Mouse (Mus musculus) c-Kit-positive CD71-negative TER-119-negative erythroid progenitor cells, embryonic 14.5 days (primary cell): ENCODE data around the gene Pgm1.

Experiments used
- DNase-seq: peaks from one replicate; pipeline ENCODE4 v3.0.0-alpha.2; 2013; ENCODE audit warnings: low read depth

Gene Pgm1

GRCm38 (mm10) chr4:99957186-99957585 is 28.0 kb downstream of the Pgm1 start:
- DNase-seq, result no peak

DNA sequence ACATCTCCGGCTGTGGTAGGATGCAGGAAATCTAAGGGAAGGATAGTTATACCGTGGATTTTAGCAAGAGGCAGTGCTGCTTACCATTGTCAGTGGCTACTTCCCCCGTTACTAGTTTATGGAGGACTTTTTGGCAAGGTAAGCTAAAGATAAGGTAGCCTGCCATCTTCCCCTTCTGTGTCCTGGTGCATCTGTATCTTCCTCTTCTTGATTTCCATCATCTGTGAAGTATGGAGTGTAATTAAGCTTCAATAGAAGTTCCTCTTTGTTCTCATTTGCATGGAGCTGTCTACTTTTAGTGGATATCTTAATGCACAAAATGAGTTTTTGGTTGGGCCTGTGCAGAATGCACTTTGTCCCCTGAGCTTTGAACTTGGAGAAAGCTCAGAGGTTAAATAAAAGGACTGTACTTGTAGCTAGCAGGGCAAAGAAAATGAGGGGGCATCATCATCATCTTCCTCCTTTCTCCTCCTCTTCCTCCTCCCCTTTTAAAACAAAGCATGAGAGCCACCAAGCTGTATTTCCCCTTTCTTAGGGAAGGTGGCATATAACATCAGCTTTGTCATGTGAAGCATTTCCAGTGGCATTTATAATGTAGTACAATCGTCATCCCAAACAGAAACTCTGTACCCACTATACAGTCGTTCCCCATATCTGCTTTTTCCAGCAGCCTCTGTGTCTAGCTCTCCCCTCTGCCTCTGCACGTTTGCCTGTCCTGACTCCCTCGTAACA is 29.0 kb downstream of the Pgm1 start:
- DNase-seq, result no peak

DNA sequence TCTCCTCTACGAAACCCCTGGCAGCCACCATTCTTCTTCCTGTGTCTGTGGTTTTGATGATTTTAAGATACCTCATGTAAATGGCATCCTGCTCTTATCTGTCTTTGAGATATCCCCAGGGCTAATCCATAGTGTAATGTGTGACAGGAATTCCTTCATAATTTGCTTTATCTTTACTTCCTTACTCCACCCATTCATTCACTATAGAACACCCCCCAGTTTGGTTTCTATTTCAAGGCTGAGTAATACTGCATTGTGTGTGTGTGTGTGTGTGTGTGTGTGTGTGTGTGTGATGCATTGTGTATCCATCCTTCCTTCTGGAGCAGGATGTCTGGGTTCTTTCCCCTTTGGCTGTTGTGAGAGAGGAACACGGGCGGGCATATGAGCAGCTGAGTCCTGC is 30.1 kb downstream of the Pgm1 start:
- no peak for DNase-seq

DNA sequence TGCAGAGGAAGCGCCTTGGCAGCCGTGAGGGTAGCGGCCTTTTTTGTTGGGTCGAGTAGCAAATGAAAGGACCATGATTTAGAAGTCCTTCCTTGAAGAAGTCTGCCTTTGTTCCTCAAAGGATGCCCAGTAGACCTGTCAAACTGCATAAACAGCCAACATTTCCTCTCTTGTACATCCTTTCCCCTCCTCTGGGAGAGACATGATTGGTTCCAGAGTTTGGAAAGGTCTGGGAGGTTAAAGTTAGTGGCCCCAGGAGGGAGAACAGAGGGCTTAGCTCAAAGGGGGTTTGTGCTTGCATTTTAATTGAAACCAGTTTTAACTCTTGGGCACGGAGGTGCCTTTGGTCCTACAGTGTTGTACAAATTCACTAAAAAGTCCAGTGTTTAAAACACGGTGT is 37.3 kb downstream of the Pgm1 start:
- no peak for DNase-seq

GRCm38 (mm10) chr4:99969328-99969727 is 40.1 kb downstream of the Pgm1 start:
- no peak for DNase-seq

- DNase-seq, result no peak
Measured at GRCm38 (mm10) chr4:99970097-99970496, 40.9 kb downstream of the Pgm1 start.

DNA sequence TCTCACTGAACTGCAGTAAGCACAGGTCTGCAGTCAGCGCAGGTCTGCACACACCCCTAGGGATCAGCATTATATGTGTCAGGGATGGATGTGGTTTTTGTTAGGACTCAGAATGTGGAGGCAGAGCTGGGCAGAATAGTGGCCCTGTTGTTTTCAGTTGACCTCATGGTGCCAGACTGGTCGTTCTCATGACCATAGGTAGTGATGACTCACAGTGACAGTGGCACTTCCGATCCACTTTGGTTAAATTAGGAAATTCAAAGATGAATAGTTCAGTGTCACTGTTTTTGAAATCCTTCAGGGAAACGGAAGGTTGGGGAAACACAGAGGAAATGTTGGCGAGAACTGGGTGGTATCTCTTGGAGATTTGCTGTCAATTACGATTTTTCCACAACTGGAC is 43.7 kb downstream of the Pgm1 start:
- DNase-seq, result no peak

DNA sequence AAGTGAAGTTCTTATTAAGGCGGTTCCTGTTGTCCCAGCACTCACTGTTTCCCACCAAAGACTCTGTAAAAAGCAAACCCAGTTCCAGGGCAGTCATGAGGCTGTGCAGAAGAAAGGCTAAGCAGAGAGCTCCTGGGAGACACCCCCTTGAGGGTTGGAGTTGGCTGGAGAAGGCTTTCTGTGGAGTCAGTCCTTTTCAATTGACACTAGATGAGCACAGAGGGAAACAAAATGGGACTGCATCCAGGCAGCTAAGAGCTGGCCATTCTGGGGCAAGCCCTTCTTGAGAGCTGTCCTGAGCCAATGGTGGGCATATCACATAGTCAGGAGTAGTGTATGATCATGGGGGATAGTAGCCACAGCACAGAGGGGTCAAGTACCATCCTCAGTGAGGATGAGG is 44.7 kb downstream of the Pgm1 start:
- DNase-seq, result no peak

GRCm38 (mm10) chr4:99974375-99974774 is 45.2 kb downstream of the Pgm1 start:
- no peak for DNase-seq

- no peak for DNase-seq
Measured at GRCm38 (mm10) chr4:99979326-99979725, 50.1 kb downstream of the Pgm1 start.

- DNase-seq, result no peak
Measured at GRCm38 (mm10) chr4:99981216-99981615, 52.0 kb downstream of the Pgm1 start.

DNA sequence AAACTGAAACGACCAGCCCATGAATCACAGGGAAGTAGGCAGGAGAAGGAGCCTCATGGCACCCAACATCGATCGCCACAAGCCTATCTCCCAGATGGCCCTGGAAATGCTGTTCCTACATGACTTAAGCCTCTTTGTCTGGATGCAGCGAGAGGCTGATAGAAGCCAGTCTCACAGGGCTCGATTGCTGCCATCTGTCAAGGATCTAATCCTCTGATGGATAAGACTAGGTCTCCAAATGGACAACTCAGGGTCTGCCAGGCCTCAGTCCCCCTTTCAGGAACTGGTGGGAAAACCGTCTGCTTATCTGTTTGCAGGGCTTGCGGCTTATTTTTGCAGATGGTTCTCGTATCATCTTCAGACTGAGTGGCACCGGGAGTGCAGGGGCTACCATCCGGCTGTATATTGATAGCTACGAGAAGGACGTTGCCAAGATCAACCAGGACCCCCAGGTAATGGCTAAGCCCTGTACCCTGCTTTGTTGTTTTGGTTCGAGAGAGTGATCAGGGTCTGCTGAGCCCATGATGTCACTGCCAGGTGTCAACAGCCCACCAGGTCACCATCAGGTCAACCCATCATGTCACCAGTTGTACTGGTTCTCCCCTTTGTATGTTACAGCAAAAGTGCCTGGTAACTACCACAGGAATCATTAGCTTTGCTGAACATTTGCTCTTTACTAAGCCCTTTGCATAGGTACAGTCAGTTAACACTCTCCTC is 54.6 kb downstream of the Pgm1 start:
- no peak for DNase-seq

- no peak for DNase-seq
Measured at GRCm38 (mm10) chr4:99984369-99984752, 55.1 kb downstream of the Pgm1 start.

- no peak for DNase-seq
Measured at GRCm38 (mm10) chr4:99985086-99985485, 55.9 kb downstream of the Pgm1 start.

DNA sequence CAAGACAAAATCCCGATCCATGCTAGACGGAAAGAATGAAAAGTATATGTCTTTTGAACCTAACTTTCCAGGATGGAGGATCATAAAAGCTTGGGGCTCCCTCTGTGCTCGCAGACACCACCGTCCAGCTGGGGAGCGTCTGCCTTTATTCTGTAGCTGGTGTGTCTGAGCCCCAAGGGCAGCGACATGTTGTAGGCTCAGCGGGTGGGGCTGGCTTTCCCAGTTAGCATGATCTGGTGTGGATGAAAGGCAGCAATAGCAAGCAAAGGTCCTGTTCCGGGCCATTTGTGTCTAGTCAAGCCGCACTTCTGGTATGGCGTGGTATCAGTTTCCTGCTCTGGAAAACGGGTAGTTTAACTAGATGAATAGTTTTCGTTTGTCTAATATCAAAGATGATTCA is 56.4 kb downstream of the Pgm1 start:
- no peak for DNase-seq

DNA sequence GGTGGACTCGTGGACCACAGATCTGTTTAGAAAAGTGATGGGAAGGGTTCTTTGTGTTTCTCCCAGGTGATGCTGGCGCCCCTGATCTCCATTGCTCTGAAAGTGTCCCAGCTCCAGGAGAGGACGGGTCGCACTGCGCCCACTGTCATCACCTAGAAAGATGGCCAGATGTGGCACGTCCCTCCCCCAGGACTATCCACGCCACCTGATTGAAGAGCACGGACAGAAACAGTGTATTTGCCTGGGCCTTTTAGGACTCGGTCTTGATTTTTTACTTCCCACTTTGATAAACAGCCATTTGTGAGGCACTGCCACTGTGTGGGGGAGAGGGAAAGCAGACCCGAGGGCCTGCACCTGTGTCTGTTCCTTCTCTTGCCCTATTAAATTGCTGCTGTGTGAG is 57.4 kb downstream of the Pgm1 start:
- no peak for DNase-seq

GRCm38 (mm10) chr4:99988771-99989170 is 59.6 kb downstream of the Pgm1 start:
- no peak for DNase-seq

GRCm38 (mm10) chr4:100000971-100001370 is 71.8 kb downstream of the Pgm1 start:
- DNase-seq, result no peak

DNA sequence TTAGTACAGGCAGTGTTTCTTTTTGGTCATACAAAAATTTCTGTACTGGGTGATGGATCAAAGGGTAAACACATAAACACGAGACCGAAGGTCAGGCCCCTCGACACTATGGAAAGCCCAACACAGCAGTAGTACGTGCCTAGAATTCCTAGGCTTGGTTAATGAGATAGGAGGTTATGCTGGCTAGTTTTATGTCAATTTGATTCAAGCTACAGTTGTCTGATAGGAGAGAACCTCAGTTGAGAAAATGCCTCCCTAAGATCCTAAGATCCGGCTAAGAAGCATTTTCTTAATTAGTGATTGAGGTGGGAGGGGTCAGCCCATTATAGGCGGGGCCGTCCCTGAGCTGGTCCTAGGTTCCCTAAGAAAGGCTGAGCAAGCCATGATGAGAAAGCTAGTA is 72.6 kb downstream of the Pgm1 start:
- no peak for DNase-seq

DNA sequence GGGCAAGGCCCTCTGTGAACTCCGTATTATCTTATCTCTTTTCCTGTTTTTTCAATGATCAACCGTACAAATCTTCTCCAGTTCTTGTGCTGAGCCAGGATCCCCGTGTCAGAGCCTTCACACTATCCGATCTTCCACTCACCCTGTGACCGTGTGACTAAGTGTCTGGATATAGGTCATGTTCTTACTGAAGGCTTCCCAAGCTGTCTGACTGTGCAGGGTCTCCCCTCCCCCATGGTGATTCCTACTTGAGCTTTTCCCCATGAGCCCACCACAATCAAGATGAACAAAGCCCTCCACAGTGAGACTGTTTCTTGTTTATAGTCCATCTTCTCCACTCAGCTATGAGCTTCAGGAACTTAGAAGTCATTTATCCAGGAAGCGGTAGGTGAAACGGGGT is 78.5 kb downstream of the Pgm1 start:
- no peak for DNase-seq

GRCm38 (mm10) chr4:100008371-100009090 is 79.3 kb downstream of the Pgm1 start:
- peak; percentile 5 for DNase-seq

- no peak for DNase-seq
Measured at GRCm38 (mm10) chr4:100009211-100009678, 80.0 kb downstream of the Pgm1 start.

- no peak for DNase-seq
Measured at GRCm38 (mm10) chr4:100010916-100011315, 81.7 kb downstream of the Pgm1 start.
